Mouse (Mus musculus) frontal cortex, postnatal 36 days (tissue): ENCODE measurements at regions not wholly inside any gene's neighbourhood (a gene's known extent, or its start where the extent isn't known, plus 50 kb on each side); places are given as distances from the start of the nearest gene placed in this dataset.

Source experiments
- DNase-seq, 2 experiments: peaks; one replicate each; pipeline ENCODE4 v3.0.0; 2022; ENCODE audit warnings: low spot score in 2 of 2

DNA sequence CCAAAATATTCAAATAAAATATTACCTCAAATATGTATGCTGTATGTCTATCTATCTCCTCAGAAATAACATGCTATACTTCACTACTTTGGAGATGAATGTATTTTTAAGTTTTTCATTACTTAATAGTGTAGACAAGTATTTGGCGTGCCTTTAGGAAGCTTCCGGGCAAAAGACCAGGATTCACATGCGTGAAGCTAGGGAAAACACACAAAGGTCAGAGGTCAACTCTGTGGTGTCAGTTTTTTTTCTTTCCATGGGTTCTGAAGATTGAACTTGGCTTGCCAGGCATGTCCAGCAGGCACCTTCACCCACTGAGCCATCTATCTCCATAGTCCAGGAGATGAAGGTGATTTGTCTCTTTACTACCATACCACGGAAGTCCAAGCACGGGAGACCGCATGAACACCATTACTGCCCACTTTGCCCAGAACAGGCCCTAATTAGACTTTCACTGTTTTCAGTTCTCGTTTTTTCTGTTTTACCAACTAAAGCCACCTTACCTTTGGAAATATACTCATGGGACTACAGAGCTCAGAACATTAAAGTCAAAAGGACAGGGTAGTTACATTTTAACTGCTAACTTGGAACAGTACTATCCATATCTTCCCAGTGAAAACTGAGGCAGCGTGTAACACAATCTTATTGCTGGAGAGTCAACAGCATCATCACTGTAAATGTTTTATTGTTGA, 76.9 kb upstream of the Ak4 start:
- DNase-seq, result no peak

DNA sequence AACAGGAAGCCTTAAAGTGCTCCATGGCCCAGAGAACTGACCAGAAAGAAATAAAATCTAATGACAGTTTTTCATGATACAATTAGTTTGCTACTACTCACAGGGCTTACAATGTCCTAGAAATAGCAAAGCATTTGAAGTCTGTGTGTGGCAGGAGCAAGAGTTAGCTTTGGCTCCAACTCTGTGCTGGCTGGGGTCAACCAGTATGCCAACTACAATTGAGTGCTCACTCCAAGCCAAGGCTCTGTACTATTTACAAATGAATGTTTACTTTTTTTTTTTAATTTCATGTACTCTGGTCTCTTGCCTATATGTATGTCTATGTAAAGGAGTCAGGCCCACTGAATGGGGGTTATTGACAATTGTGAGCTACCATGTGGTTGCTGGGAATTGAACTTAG, 75.7 kb upstream of the Jak1 start:
- DNase-seq, result no peak

DNA sequence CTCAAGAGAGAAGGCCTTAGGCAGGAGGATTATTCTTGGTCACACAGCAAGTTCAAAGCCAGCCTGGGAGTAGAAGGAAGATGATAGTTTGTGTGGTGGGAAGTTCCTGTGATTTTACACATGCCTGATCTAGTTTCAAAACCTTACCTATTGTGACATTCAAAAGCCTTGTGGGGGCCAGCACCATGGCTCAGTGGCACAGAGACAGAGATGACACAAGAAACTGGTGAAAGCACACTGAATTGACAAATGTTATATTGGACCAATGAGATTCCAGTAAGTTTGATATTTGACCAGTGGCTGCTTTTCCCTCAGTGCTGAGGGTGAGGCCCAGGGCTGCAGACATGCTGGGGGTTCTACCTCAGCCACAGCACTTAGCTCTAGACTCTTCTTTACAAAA, 73.1 kb upstream of the Jak1 start:
- no peak for DNase-seq

DNA sequence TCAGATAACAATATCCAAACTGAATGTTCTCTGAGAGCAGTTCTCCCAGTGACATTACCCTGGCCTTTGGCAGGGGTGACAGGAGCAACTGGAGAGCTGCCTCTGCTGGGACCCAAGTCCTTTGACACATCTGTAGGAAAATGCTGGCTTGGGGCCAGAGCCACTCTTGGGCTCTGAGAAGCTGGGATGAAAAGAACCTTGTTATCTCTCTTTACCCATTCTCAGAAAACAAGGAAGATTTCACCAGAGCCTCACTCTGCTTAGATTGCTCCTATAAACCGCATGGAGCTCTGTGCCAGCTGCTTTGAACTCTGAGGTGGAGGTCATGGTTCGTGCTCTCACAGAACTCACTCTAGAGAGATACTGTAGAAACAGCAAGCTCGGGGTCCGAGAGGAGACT, 71.7 kb upstream of the Jak1 start:
- no peak for DNase-seq

DNA sequence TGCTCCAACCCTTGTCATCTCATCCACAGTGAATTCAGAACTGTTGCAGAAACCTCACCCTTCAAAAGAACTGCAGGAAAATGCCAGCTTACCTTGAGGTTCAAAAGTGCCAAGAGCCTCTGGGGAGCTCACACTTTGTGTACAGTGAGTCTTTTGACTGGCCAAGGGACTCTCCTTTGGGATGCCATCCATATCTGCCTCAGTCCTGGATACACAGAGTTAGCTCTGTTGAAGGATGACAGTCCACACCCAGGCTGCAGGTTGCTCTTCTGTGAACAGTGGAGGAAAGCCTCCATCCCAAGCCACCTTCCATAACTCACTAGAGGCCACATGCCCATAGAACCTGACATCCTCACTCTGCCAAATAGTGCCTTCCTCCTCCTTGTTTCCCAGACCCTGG, 71.3 kb upstream of the Jak1 start:
- no peak for DNase-seq

DNA sequence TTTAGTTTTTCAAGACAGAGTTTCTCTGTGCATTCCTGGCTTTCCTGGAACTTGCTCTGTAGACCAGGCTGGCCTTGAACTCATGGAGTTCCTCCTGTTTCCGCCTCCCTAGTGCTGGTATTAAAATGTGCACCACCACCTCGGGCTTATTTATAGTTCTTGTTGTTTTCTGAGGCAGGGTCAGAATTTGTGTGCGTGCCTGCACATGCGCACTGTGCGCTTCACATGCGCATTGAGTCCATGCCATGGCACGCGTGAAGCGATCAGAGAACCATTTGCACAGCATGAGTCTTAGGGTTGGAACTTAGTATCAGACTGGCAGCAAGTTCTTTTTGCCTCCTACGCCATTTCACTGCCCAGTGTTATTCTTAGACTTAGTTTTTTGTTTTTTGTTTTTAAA, 68.8 kb upstream of the Jak1 start:
- no peak for DNase-seq

DNA sequence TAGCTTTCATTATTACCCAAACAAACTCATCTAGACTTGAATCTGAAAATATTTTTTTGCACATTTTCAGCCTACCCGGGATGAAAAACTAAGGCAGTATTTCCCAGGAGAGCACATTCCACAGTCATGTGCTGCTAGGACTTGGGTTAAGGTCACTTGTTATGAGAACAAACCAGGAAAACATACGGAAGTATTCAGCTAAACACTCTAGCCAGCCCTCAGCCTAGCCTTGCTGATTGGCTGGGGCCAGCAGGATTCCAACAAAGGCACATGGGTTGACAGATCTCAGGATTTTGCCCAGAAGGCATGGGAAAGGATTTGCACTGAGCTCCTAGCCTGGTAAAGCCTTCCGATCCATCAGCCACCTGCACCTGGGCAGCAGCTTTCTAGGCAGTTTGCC, 68.0 kb upstream of the Jak1 start:
- no peak for DNase-seq

DNA sequence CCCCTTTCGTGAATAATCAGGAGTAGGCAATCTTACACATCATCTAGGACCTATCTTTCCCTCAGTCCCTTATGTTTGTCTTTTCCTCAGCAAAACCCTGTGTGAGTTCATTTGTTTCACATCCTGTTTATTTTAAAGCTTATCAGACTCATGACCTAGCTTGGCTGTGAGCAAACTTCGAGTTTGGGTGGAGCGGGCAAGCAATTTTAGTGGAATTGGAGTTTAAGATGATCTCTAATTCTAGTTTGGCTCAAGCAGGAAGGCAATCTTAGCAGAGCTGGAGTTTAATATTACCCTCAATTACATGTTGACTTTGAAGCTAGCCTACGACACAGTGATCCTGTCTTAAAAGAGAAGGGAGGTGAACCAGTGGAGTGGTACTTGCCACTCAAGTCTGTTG, 66.1 kb upstream of the Jak1 start:
- no peak for DNase-seq

DNA sequence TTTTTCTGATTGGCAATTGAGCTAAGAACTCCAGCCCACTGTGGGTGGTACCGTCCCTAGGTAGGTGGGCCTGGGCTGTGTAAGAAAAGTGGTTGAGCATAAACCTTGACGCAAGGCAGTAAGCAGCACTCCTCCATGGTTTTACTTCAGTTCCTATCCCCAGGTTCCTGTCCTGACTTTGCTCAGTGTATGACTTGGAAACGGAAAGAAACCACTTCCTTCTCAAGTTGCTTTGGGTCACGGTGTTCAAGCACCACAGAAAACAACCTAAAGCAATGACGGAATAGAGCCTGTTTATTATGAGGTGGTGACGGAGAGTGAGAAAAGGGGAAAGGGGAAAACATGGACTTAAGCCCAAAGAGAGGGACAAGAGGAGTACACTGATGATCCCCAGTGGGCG, 64.0 kb upstream of the Jak1 start:
- no peak for DNase-seq

DNA sequence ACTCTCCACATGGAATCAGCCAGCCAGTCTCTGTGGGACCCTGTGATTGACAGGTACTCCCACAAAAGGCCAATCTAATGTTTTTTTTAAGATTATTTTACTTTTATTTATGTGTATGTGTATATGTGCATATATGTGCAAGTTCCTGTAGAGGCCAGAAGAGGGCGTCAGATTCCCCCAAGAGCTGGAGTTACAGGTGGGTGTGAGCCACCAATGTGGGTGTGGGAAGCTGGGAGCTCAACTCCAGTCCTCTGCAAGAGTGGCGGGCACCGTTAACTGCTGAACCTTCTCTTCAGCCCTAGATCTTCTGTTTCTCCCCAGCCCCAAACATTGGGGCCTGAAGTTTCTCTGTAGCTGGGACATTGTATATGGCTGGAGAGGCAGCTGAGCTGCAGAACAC, 61.0 kb upstream of the Jak1 start:
- DNase-seq, result no peak

DNA sequence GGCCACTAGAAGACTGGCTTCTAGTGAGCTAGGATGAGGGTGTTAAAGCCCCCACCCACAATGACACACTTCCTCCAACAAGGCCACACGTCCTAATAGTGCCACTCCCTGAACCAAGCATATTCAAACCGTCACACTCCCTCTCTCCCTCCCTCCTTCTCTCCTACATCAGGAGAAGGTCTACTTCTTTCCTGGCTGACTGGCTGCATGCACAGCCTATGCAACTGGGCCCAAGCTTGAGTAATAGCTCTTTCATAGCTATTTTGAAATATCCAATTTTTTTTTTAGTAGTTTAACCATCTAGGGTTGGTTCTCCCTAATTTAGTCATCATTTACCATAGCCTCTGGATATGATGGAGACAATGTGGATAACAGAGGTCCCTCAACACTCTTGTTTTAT, 56.6 kb upstream of the Jak1 start:
- DNase-seq, result no peak

DNA sequence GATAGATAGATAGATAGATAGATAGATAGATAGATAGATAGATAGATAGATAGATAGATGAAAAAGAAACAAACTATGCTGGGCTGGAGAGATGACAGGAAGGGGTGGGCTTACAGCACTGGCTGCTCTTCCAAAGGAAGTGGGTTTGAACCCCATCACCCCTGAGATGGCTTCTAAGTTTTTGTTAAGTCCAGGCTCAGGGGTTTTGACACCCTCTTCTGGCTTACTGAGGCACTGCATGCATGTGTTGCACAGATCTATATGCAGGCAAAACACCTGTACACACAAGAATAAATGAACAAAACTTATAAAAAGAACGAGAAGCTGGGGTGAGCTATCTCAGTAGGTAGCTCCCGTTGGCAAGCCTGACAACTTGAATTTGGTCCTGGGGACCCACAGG, 55.5 kb upstream of the Jak1 start:
- DNase-seq, result no peak

DNA sequence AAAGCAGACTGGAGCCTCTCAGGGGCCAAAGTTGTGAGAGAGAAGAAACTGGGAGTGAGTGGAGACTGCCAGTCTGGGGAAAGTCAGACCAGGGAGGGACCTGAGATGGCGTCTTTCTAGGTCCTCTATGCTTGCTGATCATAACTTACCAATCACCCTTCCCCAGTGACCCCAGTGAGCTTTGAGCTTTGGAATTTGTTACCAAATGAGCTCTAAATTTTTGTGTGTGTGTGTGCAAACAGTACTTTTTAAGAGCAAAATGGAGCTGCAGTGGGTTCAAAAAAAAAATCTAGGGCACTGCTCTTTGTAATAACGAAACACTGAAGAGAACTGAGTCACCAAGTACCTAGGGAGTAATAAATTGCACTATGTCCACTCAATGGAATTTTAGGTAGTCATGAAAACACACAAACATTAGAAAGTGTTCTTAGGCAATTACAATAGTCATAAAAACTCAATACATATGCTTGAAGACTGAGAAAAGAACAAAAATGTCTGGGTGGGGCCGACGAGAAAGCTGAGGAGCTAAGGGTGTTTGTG, 54.7 kb upstream of the Jak1 start:
- no peak for DNase-seq

DNA sequence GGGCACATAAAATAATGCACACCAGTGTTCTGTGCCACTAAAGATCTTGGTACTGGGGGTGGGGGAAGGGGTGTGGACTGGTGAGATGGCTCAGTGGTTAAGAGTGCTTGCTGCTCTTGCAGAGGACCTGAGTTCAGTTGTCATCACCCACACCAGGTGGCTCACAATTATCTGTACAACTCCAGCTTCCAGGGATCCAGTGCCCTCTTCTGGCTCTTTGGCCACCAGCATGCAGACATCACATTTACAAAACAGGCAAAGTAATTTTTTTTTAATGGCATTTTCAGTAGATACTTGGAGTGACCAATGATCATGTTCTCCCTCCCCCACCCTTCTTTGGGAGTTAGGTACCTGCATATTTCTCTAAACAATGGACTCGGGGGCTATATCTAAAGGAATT, 53.8 kb upstream of the Jak1 start:
- no peak for DNase-seq

DNA sequence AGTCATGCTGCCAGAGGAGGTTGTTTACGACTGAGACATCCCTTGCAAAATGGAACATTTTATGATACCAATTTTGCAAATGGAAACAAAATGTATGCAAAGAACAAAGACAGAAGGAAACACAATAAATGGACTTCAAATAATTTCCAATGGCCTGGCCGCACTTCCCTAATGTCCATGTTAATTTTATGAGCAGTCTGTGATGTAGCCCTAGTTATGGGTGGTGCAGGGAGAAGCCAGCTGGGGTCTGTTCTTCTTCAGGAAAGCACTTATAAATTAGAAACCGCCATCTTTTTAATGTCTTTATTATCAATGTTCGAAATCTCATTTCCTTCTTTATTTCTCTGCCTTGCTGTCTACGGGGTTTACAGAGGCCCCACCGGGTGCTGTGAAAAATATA, 51.0 kb upstream of the Jak1 start:
- DNase-seq, result no peak
